Mouse (Mus musculus) inflammation-experienced regulatory T-cells, adult 6 months (primary cell): ENCODE results near the gene Smg6. TPM values are rescaled to one million over a fixed set of nuclear protein-coding genes. Genes with fewer than 3 reads are reported as not detected.

Experiments used
- ATAC-seq: one replicate; pipeline ENCODE4 v1.8.0; 2017
- polyA plus RNA-seq, 3 experiments: library from polyadenylated mRNA; unstranded; fragments of 100-300 nt; shearing (Covaris generic); gene quantifications; one replicate each; pipeline ENCODE4 v1.2.1; 2017

Gene Smg6
- polyA plus RNA-seq, 3 experiments from 2014 or later, result 16.3 to 22.0 (median 18.9) TPM

GRCm38 (mm10) chr11:75119298-75119697 is 193.7 kb downstream of the Smg6 start:
- no peak for ATAC-seq

GRCm38 (mm10) chr11:75119841-75120240 is 194.2 kb downstream of the Smg6 start:
- ATAC-seq, result no peak

- no peak for ATAC-seq
Observed at GRCm38 (mm10) chr11:75121348-75121747, 195.7 kb downstream of the Smg6 start.

- ATAC-seq, result no peak
Observed at GRCm38 (mm10) chr11:75124406-75124805, 198.8 kb downstream of the Smg6 start.

GRCm38 (mm10) chr11:75126384-75126783 is 200.8 kb downstream of the Smg6 start:
- no peak for ATAC-seq

GRCm38 (mm10) chr11:75129481-75129880 is 203.9 kb downstream of the Smg6 start:
- no peak for ATAC-seq

- no peak for ATAC-seq
Observed at GRCm38 (mm10) chr11:75131300-75131699, 205.7 kb downstream of the Smg6 start.

- ATAC-seq, result no peak
Observed at GRCm38 (mm10) chr11:75132278-75132677, 206.7 kb downstream of the Smg6 start.

- ATAC-seq, result no peak
Observed at GRCm38 (mm10) chr11:75133391-75133790, 207.8 kb downstream of the Smg6 start.

- ATAC-seq, result no peak
Observed at GRCm38 (mm10) chr11:75133951-75134350, 208.3 kb downstream of the Smg6 start.

GRCm38 (mm10) chr11:75134485-75135068 is 209.0 kb downstream of the Smg6 start:
- ATAC-seq, result no peak

- ATAC-seq, result no peak
Observed at GRCm38 (mm10) chr11:75135358-75135757, 209.7 kb downstream of the Smg6 start.

- peak; percentile 69 for ATAC-seq
Observed at GRCm38 (mm10) chr11:75136666-75137398, 211.2 kb downstream of the Smg6 start.

GRCm38 (mm10) chr11:75139122-75139963 is 213.7 kb downstream of the Smg6 start:
- ATAC-seq, result no peak

GRCm38 (mm10) chr11:75140431-75140830 is 214.8 kb downstream of the Smg6 start:
- ATAC-seq, result no peak

- no peak for ATAC-seq
Observed at GRCm38 (mm10) chr11:75141038-75141437, 215.4 kb downstream of the Smg6 start.

- ATAC-seq, result no peak
Observed at GRCm38 (mm10) chr11:75141913-75142312, 216.3 kb downstream of the Smg6 start.

- no peak for ATAC-seq
Observed at GRCm38 (mm10) chr11:75142749-75143148, 217.1 kb downstream of the Smg6 start.

GRCm38 (mm10) chr11:75145841-75146240 is 220.2 kb downstream of the Smg6 start:
- no peak for ATAC-seq

- ATAC-seq, result no peak
Observed at GRCm38 (mm10) chr11:75147106-75147845, 221.7 kb downstream of the Smg6 start.

- ATAC-seq, result no peak
Observed at GRCm38 (mm10) chr11:75147846-75148168, 222.2 kb downstream of the Smg6 start.

GRCm38 (mm10) chr11:75148332-75149035 is 222.9 kb downstream of the Smg6 start:
- no peak for ATAC-seq
